Mouse (Mus musculus) heart, embryonic 10.5 days (tissue): Measurements from ENCODE around the gene Ak5. TPM values are rescaled to one million over a fixed set of nuclear protein-coding genes. Genes with fewer than 3 reads are reported as not detected.

ENCODE experiments used
- DNase-seq: peaks from one replicate; pipeline ENCODE4 v3.0.0-alpha.2; 2017; ENCODE audit warnings: low spot score
- H3K27ac ChIP-seq: fragments of 300-500 bp; sonication (generic); 2 replicates; pipeline ENCODE4 v1.5.1; 2016; ENCODE audit warnings: mild to moderate bottlenecking
- H3K27me3 ChIP-seq: fragments of 300-500 bp; sonication (generic); 2 replicates; pipeline ENCODE4 v1.6.1; 2016; ENCODE audit warnings: mild to moderate bottlenecking; ENCODE audit not compliant: poor library complexity, insufficient read depth, severe bottlenecking
- H3K36me3 ChIP-seq: fragments of 300-500 bp; sonication (generic); 2 replicates; pipeline ENCODE4 v1.6.1; 2016; ENCODE audit warnings: mild to moderate bottlenecking, moderate library complexity
- H3K4me1 ChIP-seq: fragments of 300-500 bp; sonication (generic); 2 replicates; pipeline ENCODE4 v1.6.1; 2016; ENCODE audit warnings: mild to moderate bottlenecking
- H3K4me3 ChIP-seq: fragments of 300-500 bp; sonication (generic); 2 replicates; pipeline ENCODE4 v1.5.1; 2016; ENCODE audit warnings: mild to moderate bottlenecking, moderate library complexity
- H3K9me3 ChIP-seq: fragments of 300-500 bp; sonication (generic); 2 replicates; pipeline ENCODE4 v1.6.1; 2016; ENCODE audit warnings: mild to moderate bottlenecking, moderate library complexity
- WGBS: fragments of 180-500 bp; shearing (Covaris S2); methylation state at CpG from one replicate; pipeline ENCODE4 v1.1.7; 2016; 5-methylcytosine and 5-hydroxymethylcytosine counted together
- polyA plus RNA-seq: library from polyadenylated mRNA; unstranded; fragments of >200 nt; fragmentation: Nextera tagmentation; extraction: Ambion mirVana; gene quantifications from 2 replicates; pipeline ENCODE4 v1.2.1, GENCODE M21; 2016

Gene Ak5
- polyA plus RNA-seq, 1 experiment from 2014 or later, result 3.0 TPM

DNA sequence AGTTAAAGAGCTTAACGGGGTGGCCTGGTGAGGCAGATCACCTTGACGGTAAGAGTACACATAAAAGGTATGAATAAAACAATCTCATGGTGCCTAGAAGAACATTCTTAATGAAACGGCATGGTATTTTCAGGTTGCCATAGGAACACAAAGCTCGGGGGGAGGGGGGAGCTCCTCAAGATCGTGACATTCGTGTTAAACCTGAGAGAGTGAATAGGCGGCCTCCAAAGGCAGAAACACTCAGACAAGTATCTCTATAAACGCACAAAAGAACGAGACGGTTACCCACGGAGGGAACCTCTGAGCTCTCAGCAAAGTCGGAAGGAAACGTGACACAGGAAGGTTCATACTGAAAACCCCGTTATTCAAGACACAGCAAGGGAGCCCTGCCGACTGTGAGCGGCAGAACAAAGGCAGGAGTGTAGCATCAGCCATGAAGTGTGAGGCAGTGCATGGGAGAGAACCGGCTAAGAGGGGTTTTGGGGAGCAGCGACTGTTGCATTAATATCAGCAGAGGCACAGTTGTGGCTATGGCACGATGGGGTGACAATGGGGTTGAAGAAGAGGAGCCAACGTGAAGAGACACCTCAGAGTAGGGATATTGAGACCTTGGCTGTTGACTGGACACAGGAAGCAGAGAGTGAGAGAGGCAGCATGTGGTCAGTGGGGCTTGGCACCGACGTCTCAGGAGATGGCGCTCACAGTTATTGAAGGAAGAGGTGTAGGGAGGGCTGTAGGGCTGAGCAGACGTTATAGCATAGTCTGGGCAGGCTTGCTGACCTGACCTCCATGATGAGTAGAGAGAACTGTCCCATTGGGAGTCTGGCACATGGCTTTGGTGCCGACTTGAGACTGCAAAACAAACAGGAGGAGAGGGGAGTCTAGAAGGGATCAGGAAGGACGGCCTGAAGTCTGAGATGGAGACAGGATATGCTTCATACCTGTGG lies 89.6 kb downstream of the Ak5 start:
- no peak for DNase-seq
- H3K36me3 ChIP-seq, result no peaks in the 10 kb centered on the region

DNA sequence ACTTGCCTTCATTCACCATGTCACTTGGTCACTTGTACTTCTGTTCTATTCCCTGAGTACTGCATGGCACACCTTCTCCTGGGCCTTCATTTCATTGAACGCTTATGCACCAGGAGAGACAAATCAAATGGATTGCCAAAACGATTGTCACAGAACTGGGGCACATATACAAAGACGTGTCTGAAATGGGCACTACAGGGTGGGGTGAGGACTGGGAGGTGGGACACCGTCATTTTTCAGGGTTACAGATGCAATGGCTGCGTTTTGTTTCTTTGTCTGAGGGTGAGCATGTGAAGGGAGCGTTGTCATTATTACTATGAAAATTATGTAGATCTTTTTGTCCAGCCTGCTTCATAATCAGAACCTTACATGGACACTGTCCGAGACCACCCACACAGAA lies 90.4 kb downstream of the Ak5 start:
- Histone ChIP-seq H3K36me3 (no peaks in the 10 kb centered on the region), H3K4me1 (peaks cover 10% of the 10 kb centered on the region; the same call in 1 of the 2 replicates), H3K4me3 (no peak overlapping the region), H3K27ac (no peak overlapping the region), H3K27me3 (no peaks in the 10 kb centered on the region), H3K9me3 (no peaks in the 10 kb centered on the region)
- DNase-seq, result no peak
- 88% methylated on average over 7 of the region's 7 CpGs for WGBS

More for the DNA sequence above, 89.6 kb downstream of the Ak5 start:
- Histone ChIP-seq H3K4me1 (peaks cover 10% of the 10 kb centered on the region; the same call in 1 of the 2 replicates), H3K27ac (no peak overlapping the region), H3K27me3 (no peaks in the 10 kb centered on the region), H3K9me3 (no peaks in the 10 kb centered on the region), H3K4me3 (no peak overlapping the region)
- 84% methylated on average over 26 of the region's 26 CpGs for WGBS

DNA sequence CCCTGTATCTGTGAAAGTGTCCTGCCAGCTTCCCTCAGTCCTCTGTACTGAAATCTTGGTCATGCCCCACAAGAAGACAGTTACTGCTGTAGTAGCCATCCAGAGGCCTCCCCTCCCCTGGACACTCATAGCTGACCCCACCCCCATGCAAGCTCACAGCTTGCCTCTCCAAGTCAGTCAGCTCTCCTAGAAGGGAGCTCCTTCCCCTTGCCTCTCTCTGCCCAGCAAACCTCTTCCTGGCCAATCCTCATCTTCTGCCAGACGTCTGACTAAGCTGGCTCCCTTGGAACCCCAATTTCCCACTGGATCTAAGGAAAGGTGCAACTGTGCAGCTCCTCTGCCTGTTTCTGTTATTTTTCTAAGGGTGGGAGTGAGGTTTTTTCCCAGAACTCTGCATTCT lies 90.9 kb downstream of the Ak5 start:
- Histone ChIP-seq H3K36me3 (no peaks in the 10 kb centered on the region), H3K4me1 (peaks cover 10% of the 10 kb centered on the region; the same call in 1 of the 2 replicates), H3K27ac (no peak overlapping the region), H3K27me3 (no peaks in the 10 kb centered on the region), H3K9me3 (no peaks in the 10 kb centered on the region), H3K4me3 (no peak overlapping the region)
- DNase-seq, result no peak
- 46% methylated on average over 1 of the region's 1 CpGs for WGBS

DNA sequence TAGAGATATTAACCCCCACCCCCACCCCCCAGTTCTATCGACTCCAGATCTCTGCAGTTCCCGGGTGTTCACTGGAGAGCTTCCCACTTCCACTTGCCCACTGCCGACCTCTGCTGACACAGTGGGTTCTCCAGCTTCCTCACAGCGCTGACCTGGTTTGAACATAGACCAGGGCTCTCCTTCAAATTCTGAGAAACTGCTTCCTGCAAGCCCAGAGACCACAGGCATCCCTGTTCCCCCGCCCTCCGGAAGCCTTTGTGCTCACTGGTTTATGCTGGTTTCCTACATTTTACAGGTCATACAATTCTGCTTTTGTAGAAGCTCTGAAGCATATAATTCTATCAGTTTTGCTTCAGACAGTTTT lies 98.9 kb downstream of the Ak5 start:
- H3K9me3 ChIP-seq, result no peaks in the 10 kb centered on the region
- H3K27ac ChIP-seq, result peak overlapping the region; percentile 57

DNA sequence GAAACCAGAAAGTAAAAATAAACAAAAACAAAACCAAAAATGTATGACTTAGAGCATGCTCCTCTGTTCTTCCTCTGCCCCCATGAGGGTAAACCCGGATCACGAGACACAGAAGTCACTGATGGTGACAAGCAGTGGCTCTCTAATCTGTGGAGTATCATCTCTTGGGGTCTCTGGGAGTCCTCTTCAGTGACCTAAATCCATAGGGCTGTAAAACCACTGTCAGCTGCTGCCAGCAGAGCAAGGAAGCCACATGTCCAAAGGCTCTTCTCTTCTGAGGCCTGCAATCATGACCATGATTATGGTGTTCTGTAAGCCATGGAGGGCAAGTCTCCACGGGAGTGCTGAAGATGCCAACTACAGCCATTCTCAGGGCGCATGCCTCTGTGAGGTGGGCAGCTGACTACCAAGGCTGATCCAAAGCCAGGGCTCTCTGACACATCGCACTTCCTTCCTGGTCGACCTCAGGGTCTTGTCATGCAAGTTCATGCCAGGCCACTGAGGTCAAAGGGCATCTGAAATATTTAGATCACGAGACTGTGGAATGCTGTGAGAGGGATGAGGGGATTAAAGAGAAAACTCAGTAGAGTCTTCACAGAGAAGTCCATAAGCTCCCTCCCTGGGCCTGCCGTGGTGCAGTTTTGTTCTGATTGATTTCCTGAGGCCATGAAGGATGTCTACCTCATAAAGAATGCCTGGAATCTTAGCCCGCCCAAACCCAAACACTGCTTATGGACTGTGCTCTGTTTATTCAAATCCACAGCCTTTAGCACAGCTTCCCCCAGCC lies 99.5 kb downstream of the Ak5 start:
- H3K27ac ChIP-seq, result peak overlapping the region; percentile 57
- no peaks in the 10 kb centered on the region for H3K36me3 ChIP-seq
- peaks cover 22% of the 10 kb centered on the region for H3K4me1 ChIP-seq
- 56% methylated on average over 9 of the region's 9 CpGs for WGBS
- DNase-seq, result no peak
- no peak overlapping the region for H3K4me3 ChIP-seq
- no peaks in the 10 kb centered on the region for H3K27me3 ChIP-seq
- no peaks in the 10 kb centered on the region for H3K9me3 ChIP-seq

More for the DNA sequence above, 98.9 kb downstream of the Ak5 start:
- 52% methylated on average over 6 of the region's 6 CpGs for WGBS
- Histone ChIP-seq H3K36me3 (no peaks in the 10 kb centered on the region), H3K27me3 (no peaks in the 10 kb centered on the region), H3K4me1 (peaks cover 22% of the 10 kb centered on the region), H3K4me3 (no peak overlapping the region)
- no peak for DNase-seq

DNA sequence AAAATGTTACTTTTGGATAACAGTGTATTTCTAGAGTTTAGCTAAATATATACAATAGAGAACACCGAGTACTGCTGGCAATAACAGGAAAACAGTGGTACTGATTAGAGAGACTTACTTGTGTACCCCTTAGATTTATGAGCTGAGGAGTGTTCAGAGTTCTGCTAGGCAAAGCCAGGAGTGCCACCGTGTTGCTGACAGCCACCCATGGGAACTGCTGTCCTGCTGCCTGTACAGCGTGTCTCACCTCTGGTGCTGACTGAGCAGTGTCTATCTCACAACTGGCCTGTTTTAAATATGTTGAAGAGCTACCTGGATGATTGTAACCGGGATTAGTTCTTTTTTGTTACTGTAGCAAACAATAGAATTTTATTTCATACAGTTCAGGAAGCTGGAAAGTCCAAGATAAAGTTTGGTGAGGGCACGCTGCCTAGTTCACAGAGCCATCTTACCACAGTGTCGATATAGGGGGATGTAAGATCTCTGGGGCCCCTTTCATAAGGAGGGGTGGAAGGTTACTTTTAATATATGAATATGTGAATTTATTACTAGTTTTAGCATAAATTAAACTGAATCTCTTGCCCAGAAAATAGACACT lies 103.5 kb downstream of the Ak5 start:
- Histone ChIP-seq H3K4me3 (no peak overlapping the region), H3K27me3 (no peaks in the 10 kb centered on the region), H3K9me3 (no peaks in the 10 kb centered on the region), H3K4me1 (peaks cover 25% of the 10 kb centered on the region), H3K36me3 (no peaks in the 10 kb centered on the region), H3K27ac (no peak overlapping the region)
- no peak for DNase-seq
- WGBS, result 65% methylated on average over 6 of the region's 6 CpGs

DNA sequence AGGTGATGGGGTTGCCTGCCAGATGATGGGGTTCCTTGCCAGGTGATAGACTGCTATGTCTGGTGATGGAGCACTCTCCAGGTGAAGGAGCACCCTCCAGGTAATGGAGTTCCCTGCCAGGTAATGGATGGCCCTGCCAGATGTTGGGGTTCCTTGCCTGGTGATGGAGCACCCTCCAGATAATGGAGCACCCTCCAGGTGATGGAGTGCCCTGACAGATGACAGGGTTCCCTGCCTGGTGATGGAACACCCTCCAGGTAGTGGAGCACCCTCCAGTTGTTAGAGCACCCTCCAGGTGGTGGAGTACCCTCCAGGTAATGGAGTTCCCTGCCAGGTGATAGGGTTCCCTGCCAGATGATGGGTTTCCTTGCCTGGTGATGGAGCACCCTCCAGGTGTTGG lies 104.3 kb downstream of the Ak5 start:
- Histone ChIP-seq H3K4me1 (peaks cover 24% of the 10 kb centered on the region), H3K9me3 (no peaks in the 10 kb centered on the region), H3K4me3 (no peak overlapping the region), H3K36me3 (no peaks in the 10 kb centered on the region), H3K27me3 (no peaks in the 10 kb centered on the region), H3K27ac (no peak overlapping the region)
- no peak for DNase-seq

DNA sequence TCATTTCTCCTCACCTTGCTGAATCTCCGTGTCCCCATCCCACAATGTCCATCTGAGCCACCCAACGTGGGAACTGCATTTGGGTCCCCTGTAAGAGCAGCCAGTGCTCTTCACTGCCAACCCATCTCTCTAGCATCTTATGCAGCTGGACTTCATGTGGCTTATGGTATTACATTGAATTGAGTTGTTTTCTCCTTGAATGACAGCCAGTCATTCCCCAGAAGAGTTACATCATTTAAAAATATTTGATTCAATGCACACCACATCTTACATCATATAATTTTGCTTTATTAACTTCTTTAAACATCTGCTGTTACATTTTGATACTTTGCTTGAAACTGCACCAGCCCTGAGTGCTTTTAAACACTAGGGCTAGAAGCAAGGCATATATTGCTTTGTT lies 106.5 kb downstream of the Ak5 start:
- no peaks in the 10 kb centered on the region for H3K9me3 ChIP-seq

DNA sequence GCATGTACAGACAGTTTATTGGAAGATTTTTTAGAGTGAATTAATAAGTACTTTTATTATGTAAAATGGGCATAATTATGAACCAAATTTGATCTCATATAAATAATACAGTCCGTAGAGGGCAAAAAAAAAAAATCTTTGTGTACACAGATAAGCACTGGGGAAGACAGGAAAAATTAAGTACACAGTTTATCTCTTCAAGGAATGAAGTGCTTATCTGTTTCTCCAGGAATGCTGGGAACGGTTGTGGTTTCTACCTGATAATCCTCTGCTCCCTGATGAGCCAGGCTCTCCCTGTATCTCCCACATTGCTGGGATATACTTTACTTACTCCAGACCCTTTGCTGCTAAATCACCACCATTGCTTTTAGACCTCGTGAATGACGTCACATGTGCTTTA lies 108.9 kb downstream of the Ak5 start:
- Histone ChIP-seq H3K36me3 (no peaks in the 10 kb centered on the region), H3K4me3 (no peak overlapping the region), H3K9me3 (no peaks in the 10 kb centered on the region), H3K4me1 (peaks cover 13% of the 10 kb centered on the region; the same call in 1 of the 2 replicates), H3K27ac (no peak overlapping the region), H3K27me3 (no peaks in the 10 kb centered on the region)
- 26% methylated on average over 4 of the region's 4 CpGs for WGBS
- DNase-seq, result no peak

More for the DNA sequence above, 106.5 kb downstream of the Ak5 start:
- H3K36me3 ChIP-seq, result no peaks in the 10 kb centered on the region
- 70% methylated on average over 2 of the region's 2 CpGs for WGBS
- no peaks in the 10 kb centered on the region for H3K27me3 ChIP-seq
- no peak overlapping the region for H3K27ac ChIP-seq
- DNase-seq, result no peak
- H3K4me1 ChIP-seq, result peaks cover 13% of the 10 kb centered on the region; the same call in 1 of the 2 replicates
- no peak overlapping the region for H3K4me3 ChIP-seq

DNA sequence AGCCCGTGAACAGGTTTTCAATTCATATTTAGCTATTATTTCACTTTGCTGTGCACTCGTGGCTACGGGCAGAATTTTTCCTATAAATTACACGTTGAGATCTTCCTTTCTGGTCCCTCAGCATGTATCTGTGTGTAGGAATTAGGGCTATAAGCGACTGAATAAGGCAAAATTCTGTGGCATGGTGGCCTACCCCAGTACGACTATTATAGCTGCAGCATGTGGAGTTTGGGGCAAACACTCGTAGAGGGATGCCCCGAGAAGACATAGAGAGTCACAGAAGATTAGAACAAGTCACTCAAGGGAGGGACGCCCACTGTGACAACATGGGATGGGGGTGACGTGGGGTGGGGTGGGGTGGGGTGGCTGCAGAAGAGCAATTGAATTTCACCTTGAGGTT lies 110.1 kb downstream of the Ak5 start:
- Histone ChIP-seq H3K9me3 (no peaks in the 10 kb centered on the region), H3K27ac (no peak overlapping the region), H3K27me3 (no peaks in the 10 kb centered on the region), H3K4me1 (peaks cover 13% of the 10 kb centered on the region; the same call in 1 of the 2 replicates), H3K4me3 (no peak overlapping the region), H3K36me3 (no peaks in the 10 kb centered on the region)
- 57% methylated on average over 10 of the region's 10 CpGs for WGBS
- no peak for DNase-seq

DNA sequence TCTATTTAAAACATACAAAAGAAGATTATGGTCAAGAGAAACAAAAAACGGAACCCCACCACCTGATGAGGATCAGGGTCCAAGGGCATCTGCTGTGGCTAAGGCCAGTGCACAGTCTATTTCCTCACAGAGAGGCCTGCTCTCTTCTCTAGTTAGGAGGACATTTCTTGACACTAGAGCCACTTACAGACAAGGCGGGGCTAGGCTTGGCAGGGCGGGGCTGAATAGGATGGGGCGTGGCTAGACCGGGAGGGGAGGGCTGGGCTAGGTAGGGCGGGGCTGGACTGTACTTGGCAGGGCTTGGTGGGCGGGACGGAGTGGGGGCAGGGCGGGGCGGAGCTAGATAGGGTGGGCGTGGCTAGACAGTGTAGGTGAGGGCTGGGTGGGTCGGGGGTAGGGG lies 110.5 kb downstream of the Ak5 start:
- peak; percentile 89 for DNase-seq
- Histone ChIP-seq H3K27ac (no peak overlapping the region), H3K4me1 (peaks cover 13% of the 10 kb centered on the region; the same call in 1 of the 2 replicates), H3K9me3 (no peaks in the 10 kb centered on the region), H3K4me3 (no peak overlapping the region), H3K27me3 (no peaks in the 10 kb centered on the region), H3K36me3 (no peaks in the 10 kb centered on the region)
- WGBS, result 26% methylated on average over 10 of the region's 12 CpGs

DNA sequence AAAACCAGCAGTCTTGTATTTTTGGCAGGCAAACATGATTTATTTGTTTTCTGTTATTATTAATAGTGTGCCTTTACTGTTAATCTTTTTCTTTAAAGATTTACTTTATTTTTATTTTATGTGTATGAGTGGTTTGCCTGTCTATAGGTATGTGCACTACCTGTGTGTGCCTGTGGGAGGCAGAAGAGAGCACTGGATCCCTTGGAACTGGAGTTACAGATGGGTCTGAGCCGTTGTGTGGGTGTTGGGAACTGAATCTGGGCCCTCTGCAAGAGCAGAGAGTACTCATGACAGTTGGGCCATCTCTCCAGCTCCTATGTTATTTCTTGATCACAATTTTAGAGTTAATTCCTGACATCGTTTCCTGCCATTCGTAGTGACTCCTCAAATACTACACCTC lies 111.2 kb downstream of the Ak5 start:
- peaks cover 13% of the 10 kb centered on the region; the same call in 1 of the 2 replicates for H3K4me1 ChIP-seq
- H3K9me3 ChIP-seq, result no peaks in the 10 kb centered on the region
- H3K4me3 ChIP-seq, result no peak overlapping the region
- H3K36me3 ChIP-seq, result no peaks in the 10 kb centered on the region
- no peaks in the 10 kb centered on the region for H3K27me3 ChIP-seq
- no peak overlapping the region for H3K27ac ChIP-seq
- no peak for DNase-seq
- WGBS, result 91% methylated on average over 3 of the region's 3 CpGs

DNA sequence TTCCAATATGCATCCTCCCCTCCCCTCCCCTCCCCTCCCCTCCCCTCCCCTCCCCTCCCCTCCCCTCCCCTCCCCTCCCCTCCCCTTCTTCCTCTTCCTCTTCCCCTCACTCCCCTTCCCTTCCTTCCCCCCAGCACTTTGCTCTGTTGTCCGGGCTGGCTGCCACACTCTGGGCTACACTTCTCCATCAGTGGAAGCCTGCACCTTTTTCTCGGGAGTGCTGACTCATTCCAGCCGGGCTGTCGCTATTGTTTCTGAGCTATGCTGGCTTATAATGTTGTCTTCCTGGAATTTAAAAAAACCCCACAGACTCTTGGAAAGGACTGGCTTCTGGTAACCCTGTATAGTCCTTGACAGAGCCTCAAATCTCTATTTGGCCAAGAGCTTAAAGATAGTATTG lies 111.7 kb downstream of the Ak5 start:
- no peaks in the 10 kb centered on the region for H3K36me3 ChIP-seq
- no peak overlapping the region for H3K4me3 ChIP-seq
- no peaks in the 10 kb centered on the region for H3K9me3 ChIP-seq
- 42% methylated on average over 4 of the region's 4 CpGs for WGBS
- DNase-seq, result peak; percentile 66
- H3K27ac ChIP-seq, result no peak overlapping the region
- no peaks in the 10 kb centered on the region for H3K27me3 ChIP-seq
- H3K4me1 ChIP-seq, result peaks cover 13% of the 10 kb centered on the region; the same call in 1 of the 2 replicates
